Mouse (Mus musculus) CH12.LX (cell line): ENCODE data around the gene Samd14. TPM values are rescaled to one million over a fixed set of nuclear protein-coding genes. Genes with fewer than 3 reads are reported as not detected.

Source experiments
- DNase-seq: peaks from one replicate; pipeline ENCODE4 v3.0.0-alpha.2; 2013; ENCODE audit errors: extremely low read depth
- H3K27ac ChIP-seq: 2 replicates; pipeline ENCODE4 v1.5.1; 2012; ENCODE audit warnings: low read depth, mild to moderate bottlenecking, control low read depth, moderate library complexity; ENCODE audit not compliant: insufficient read depth
- H3K27me3 ChIP-seq: replicated peaks from 2 replicates; pipeline ENCODE3; 2012; ENCODE audit warnings: inconsistent platforms
- H3K36me3 ChIP-seq, 2 experiments: replicated peaks in 1 of 2; 2 replicates each; pipeline versions ENCODE3 to v1.6.1; 2012; ENCODE audit warnings: inconsistent platforms in 1 of 2, low read length in 1 of 2, mild to moderate bottlenecking in 1 of 2, mixed read lengths in 1 of 2, moderate library complexity in 1 of 2; ENCODE audit not compliant: control insufficient read depth in 1 of 2, insufficient read depth in 1 of 2
- H3K4me1 ChIP-seq, 2 experiments: 2 replicates each; pipeline ENCODE4 v1.6.1; 2012; ENCODE audit warnings: inconsistent platforms in 1 of 2, moderate library complexity in 1 of 2; ENCODE audit not compliant: insufficient read depth in 2 of 2, control insufficient read depth in 1 of 2
- H3K4me2 ChIP-seq: 2 replicates; pipeline ENCODE4 v1.6.1; 2012; ENCODE audit warnings: low read depth, mild to moderate bottlenecking, control low read depth; ENCODE audit not compliant: poor library complexity, insufficient read depth, severe bottlenecking
- H3K4me3 ChIP-seq, 3 experiments: fragments of 150-350 bp in 1 of 3; sonication (generic) in 1 of 3; replicated peaks in 1 of 3; 2 replicates each; pipeline versions ENCODE3 to v1.5.1; 2011 to 2012; ENCODE audit warnings: low read depth in 2 of 3, low read length in 2 of 3, mild to moderate bottlenecking in 2 of 3, moderate library complexity in 2 of 3, control low read depth in 1 of 3, improper control_type of control experiment in 1 of 3, inconsistent platforms in 1 of 3, mixed read lengths in 1 of 3; ENCODE audit not compliant: poor library complexity in 1 of 3
- H3K79me2 ChIP-seq: replicated peaks from 2 replicates; pipeline ENCODE4 v1.6.1; 2012; ENCODE audit warnings: mild to moderate bottlenecking, moderate library complexity; ENCODE audit not compliant: control insufficient read depth, poor library complexity, insufficient read depth, severe bottlenecking; ENCODE audit errors: extremely low read depth
- H3K9ac ChIP-seq: 2 replicates; pipeline ENCODE4 v1.6.1; 2012; ENCODE audit warnings: low read depth, mild to moderate bottlenecking, control low read depth, moderate library complexity; ENCODE audit not compliant: insufficient read depth
- H3K9me3 ChIP-seq: replicated peaks from 2 replicates; pipeline ENCODE3; 2012; ENCODE audit warnings: low read length, inconsistent platforms, mixed read lengths
- BHLHE40 ChIP-seq: IDR thresholded peaks from 2 replicates; pipeline ENCODE4 v1.6.1; 2011; ENCODE audit warnings: mild to moderate bottlenecking, low read depth, low read length, improper control_type of control experiment
- CHD1 ChIP-seq: IDR thresholded peaks from 2 replicates; pipeline ENCODE4 v1.6.1; 2012; ENCODE audit warnings: low read depth, low read length, improper control_type of control experiment, inconsistent platforms
- CHD2 ChIP-seq: IDR thresholded peaks from 2 replicates; pipeline ENCODE4 v1.6.1; 2011; ENCODE audit warnings: low read length, improper control_type of control experiment
- CTCF ChIP-seq, 2 experiments: IDR thresholded peaks in 1 of 2; conservative IDR thresholded peaks in 1 of 2; 2 replicates each; pipeline ENCODE4 v1.5.1; 2011 to 2012; ENCODE audit warnings: low read depth in 2 of 2, low read length in 2 of 2, improper control_type of control experiment in 1 of 2, inconsistent platforms in 1 of 2, mild to moderate bottlenecking in 1 of 2, moderate library complexity in 1 of 2
- ELF1 ChIP-seq: IDR thresholded peaks from 2 replicates; pipeline ENCODE4 v1.6.1; 2014; ENCODE audit warnings: low read depth, mild to moderate bottlenecking, inconsistent platforms, low read length, improper control_type of control experiment
- GABPA ChIP-seq: IDR thresholded peaks from 2 replicates; pipeline ENCODE4 v1.6.1; 2012; ENCODE audit warnings: low read depth, low read length, improper control_type of control experiment, inconsistent platforms; ENCODE audit not compliant: insufficient replicate concordance
- JUND ChIP-seq: conservative IDR thresholded peaks from 2 replicates; pipeline ENCODE4 v1.6.1; 2011; ENCODE audit warnings: low read depth, low read length, improper control_type of control experiment
- MAFK ChIP-seq: IDR thresholded peaks from 2 replicates; pipeline ENCODE4 v1.6.1; 2011; ENCODE audit warnings: low read length, improper control_type of control experiment; ENCODE audit not compliant: insufficient replicate concordance
- MXI1 ChIP-seq: IDR thresholded peaks from 2 replicates; pipeline ENCODE4 v1.6.1; 2011; ENCODE audit warnings: mild to moderate bottlenecking, low read depth, low read length, improper control_type of control experiment
- MYC ChIP-seq: IDR thresholded peaks from 2 replicates; pipeline ENCODE4 v1.6.1; 2011; ENCODE audit warnings: low read depth, mild to moderate bottlenecking, improper control_type of control experiment, low read length
- NELFE ChIP-seq: IDR thresholded peaks from 2 replicates; pipeline ENCODE4 v1.6.1; 2011; ENCODE audit warnings: low read depth, low read length, improper control_type of control experiment
- POLR2AphosphoS2 ChIP-seq: IDR thresholded peaks from 2 replicates; pipeline ENCODE4 v1.6.1; 2011; ENCODE audit warnings: low read depth, low read length, improper control_type of control experiment
- RCOR1 ChIP-seq: conservative IDR thresholded peaks from 2 replicates; pipeline ENCODE4 v1.6.1; 2012; ENCODE audit warnings: low read depth, mild to moderate bottlenecking, inconsistent platforms, low read length, improper control_type of control experiment
- SMC3 ChIP-seq: IDR thresholded peaks from 2 replicates; pipeline ENCODE4 v1.6.1; 2011; ENCODE audit warnings: low read depth, low read length, improper control_type of control experiment
- TBP ChIP-seq: conservative IDR thresholded peaks from 2 replicates; pipeline ENCODE4 v1.6.1; 2011; ENCODE audit warnings: low read depth, low read length, improper control_type of control experiment
- TCF12 ChIP-seq: IDR thresholded peaks from 2 replicates; pipeline ENCODE4 v1.6.1; 2014; ENCODE audit warnings: low read depth, mild to moderate bottlenecking, inconsistent platforms, low read length, improper control_type of control experiment
- USF1 ChIP-seq: IDR thresholded peaks from 2 replicates; pipeline ENCODE4 v1.6.1; 2014; ENCODE audit warnings: low read depth, mild to moderate bottlenecking, inconsistent platforms, low read length, improper control_type of control experiment
- ZC3H11A ChIP-seq: IDR thresholded peaks from 2 replicates; pipeline ENCODE4 v1.6.1; 2012; ENCODE audit warnings: low read depth, mild to moderate bottlenecking, inconsistent platforms, low read length, improper control_type of control experiment
- ZMIZ1 ChIP-seq: IDR thresholded peaks from 2 replicates; pipeline ENCODE4 v1.6.1; 2012; ENCODE audit warnings: low read depth, mild to moderate bottlenecking, inconsistent platforms, low read length, improper control_type of control experiment
- ZNF384 ChIP-seq: IDR thresholded peaks from 2 replicates; pipeline ENCODE4 v1.6.1; 2012; ENCODE audit warnings: low read depth, low read length, improper control_type of control experiment, inconsistent platforms
- dilution Hi-C: fragments of 300-500 bp; cut with MboI; formaldehyde crosslinking; loops from 2 replicates; pipeline ENCODE4 v1.14.3; 2020; ENCODE audit warnings: low sequenced_read_pairs; ENCODE audit not compliant: extremely low pct_unique_long_range_greater_than_20kb, extremely low pct_ligation_motif_present
- in situ Hi-C: fragments of 300-500 bp; cut with MboI; formaldehyde crosslinking; loops from 3 replicates; pipeline ENCODE4 v1.14.3; 2019; ENCODE audit warnings: low sequenced_read_pairs, low pct_ligation_motif_present, low pct_unique_long_range_greater_than_20kb, mixed read lengths
- polyA plus RNA-seq: library from polyadenylated mRNA; unstranded; fragments of >175 nt; gene quantifications from 2 replicates; pipeline ENCODE4 v1.2.1, GENCODE M21; 2012; ENCODE audit warnings: low read depth; ENCODE audit not compliant: insufficient read length
- total RNA-seq, 2 experiments: library from RNA; depleted of rRNA; stranded (reverse); fragments of 300-350 nt in 1 of 2; fragments of >200 nt in 1 of 2; gene quantifications; 2 replicates each; pipeline ENCODE4 v1.2.3; 2012 to 2014

Gene Samd14
- total and polyA plus RNA-seq, 3 experiments, result 0.17 TPM; not detected in 2

- peaks cover 87% of the 10 kb centered on the region for H3K27me3 ChIP-seq
- dilution Hi-C loops (no loop called here), in situ Hi-C loops (no loop called here)
- no peak overlapping the region for H3K9ac ChIP-seq
- peaks cover 2 to 7% of the 10 kb centered on the region in 2 experiments; a peak in 2 of 4 replicates for H3K4me1 ChIP-seq
- peaks cover 4% of the 10 kb centered on the region for H3K9me3 ChIP-seq
- TF ChIP-seq MXI1 (no peak), TBP (no peak), RCOR1 (no peak), ZC3H11A (no peak), MAFK (no peak), TCF12 (no peak)
- no peak overlapping the region for H3K4me3 ChIP-seq
- H3K79me2 ChIP-seq, result no peaks in the 10 kb centered on the region
- no peak overlapping the region for H3K4me2 ChIP-seq
- H3K27ac ChIP-seq, result no peak overlapping the region
- no peaks in the 10 kb centered on the region for H3K36me3 ChIP-seq
- no peak for DNase-seq
Observed at GRCm38 (mm10) chr11:95012075-95012474, 2.4 kb downstream of the Samd14 start.

DNA sequence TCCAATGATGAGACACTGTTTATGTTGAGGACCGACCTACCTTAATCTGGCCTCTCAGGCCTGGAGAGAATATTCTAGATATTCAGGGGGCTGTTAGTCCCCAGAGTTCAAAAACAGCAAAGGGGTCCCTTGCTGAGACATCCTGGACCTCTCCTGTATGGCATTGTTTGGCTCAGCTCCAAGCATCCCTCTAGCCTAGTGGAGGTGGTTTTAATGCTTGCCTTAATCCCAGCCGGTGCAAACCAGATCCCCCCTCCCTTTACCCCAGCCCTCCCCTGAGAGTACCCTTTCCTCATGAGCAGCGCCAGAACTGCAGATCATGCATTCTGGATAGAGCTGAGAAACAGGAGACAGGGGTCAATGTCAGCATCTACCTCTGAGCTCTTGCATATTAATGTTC is 2.8 kb downstream of the Samd14 start:
- H3K27me3 ChIP-seq, result peaks cover 91% of the 10 kb centered on the region
- H3K36me3 ChIP-seq, result no peaks in the 10 kb centered on the region
- no peak for DNase-seq
- H3K9ac ChIP-seq, result no peak overlapping the region
- no peak overlapping the region for H3K27ac ChIP-seq
- dilution Hi-C loops (no loop called here), in situ Hi-C loops (no loop called here)
- peaks cover 2 to 5% of the 10 kb centered on the region in 2 experiments; a peak in 2 of 4 replicates for H3K4me1 ChIP-seq
- no peak overlapping the region for H3K4me2 ChIP-seq
- peaks cover 4% of the 10 kb centered on the region for H3K9me3 ChIP-seq
- TF ChIP-seq ZMIZ1, result no peak
- TF ChIP-seq CHD1, result no peak
- no peak for TF ChIP-seq BHLHE40
- no peak for TF ChIP-seq NELFE
- no peak for TF ChIP-seq GABPA
- TF ChIP-seq CTCF (conservative IDR thresholded peaks at IDR 0.05 in 1 of 2, IDR thresholded peaks at IDR 0.05 in 1 of 2; ENCODE audit: low read depth in 2 of 2, low read length in 2 of 2), result no peak
- TF ChIP-seq USF1, result no peak
- TF ChIP-seq MYC, result no peak
- no peak for TF ChIP-seq MXI1
- TF ChIP-seq JUND, result no peak
- TF ChIP-seq POLR2AphosphoS2, result no peak
- no peak for TF ChIP-seq ELF1
- TF ChIP-seq CHD2, result no peak
- TF ChIP-seq ZNF384, result no peak
- no peak for TF ChIP-seq ZC3H11A
- no peak for TF ChIP-seq SMC3
- H3K79me2 ChIP-seq, result no peaks in the 10 kb centered on the region
- H3K4me3 ChIP-seq, result no peak overlapping the region
